Mouse (Mus musculus): Measurements from ENCODE around the gene Kirrel. TPM values are rescaled to one million over a fixed set of nuclear protein-coding genes. Genes with fewer than 3 reads are reported as not detected.

Gene Kirrel
- polyA plus RNA-seq, 1 experiment from 2014 or later: 6.5 TPM

GRCm38 (mm10) chr3:87089694-87090565 is 84.6 kb downstream of the Kirrel start:
- peak; percentile 91 for ATAC-seq (ENCODE audit: low FRiP score, low read depth)
- H3K36me3 ChIP-seq: peaks cover 1% of the 10 kb centered on the region; the same call in 1 of the 2 replicates
- no peaks in the 10 kb centered on the region for H3K27me3 ChIP-seq
- H3K4me2 ChIP-seq: no peak overlapping the region
- no peak overlapping the region for H3K4me3 ChIP-seq
- H3K4me1 ChIP-seq (replicated peaks): 0 out of 2 replicates have a peak, but pooled peaks cover 11% of the 10 kb centered on the region
- no peak overlapping the region for H3K27ac ChIP-seq (replicated peaks)
- no peak overlapping the region for H3K9ac ChIP-seq
- 79% methylated on average over 13 of the region's 13 CpGs for WGBS
- H3K9me3 ChIP-seq: no peaks in the 10 kb centered on the region

- no peak overlapping the region for H3K4me3 ChIP-seq
- ATAC-seq (ENCODE audit: low FRiP score, low read depth): no peak
- H3K36me3 ChIP-seq: peaks cover 23% of the 10 kb centered on the region
- WGBS: 41% methylated on average over 7 of the region's 7 CpGs
- no peaks in the 10 kb centered on the region for H3K9me3 ChIP-seq
- 0 out of 2 replicates have a peak, but pooled peaks cover 5% of the 10 kb centered on the region for H3K4me1 ChIP-seq (replicated peaks)
- H3K27ac ChIP-seq (replicated peaks): no peak overlapping the region
- no peak overlapping the region for H3K4me2 ChIP-seq
- H3K9ac ChIP-seq: no peak overlapping the region
- H3K27me3 ChIP-seq: no peaks in the 10 kb centered on the region
Observed at GRCm38 (mm10) chr3:87087146-87087545, 87.4 kb downstream of the Kirrel start.

GRCm38 (mm10) chr3:87082235-87082634 is 92.3 kb downstream of the Kirrel start:
- no peaks in the 10 kb centered on the region for H3K9me3 ChIP-seq
- H3K9ac ChIP-seq: no peak overlapping the region
- no peaks in the 10 kb centered on the region for H3K27me3 ChIP-seq
- WGBS: 73% methylated on average over 3 of the region's 3 CpGs
- H3K4me2 ChIP-seq: no peak overlapping the region
- ATAC-seq (ENCODE audit: low FRiP score, low read depth): no peak
- peaks cover 23% of the 10 kb centered on the region for H3K36me3 ChIP-seq
- 0 out of 2 replicates have a peak, but pooled peaks cover 4% of the 10 kb centered on the region for H3K4me1 ChIP-seq (replicated peaks)
- H3K27ac ChIP-seq (replicated peaks): no peak overlapping the region
- H3K4me3 ChIP-seq: no peak overlapping the region

- Histone ChIP-seq H3K27me3 (no peaks in the 10 kb centered on the region), H3K9ac (no peak overlapping the region), H3K4me3 (no peak overlapping the region), H3K36me3 (peaks cover 20% of the 10 kb centered on the region), H3K9me3 (no peaks in the 10 kb centered on the region), H3K27ac (replicated peaks) (no peak overlapping the region), H3K4me1 (replicated peaks) (no peaks in the 10 kb centered on the region), H3K4me2 (no peak overlapping the region)
- no peak for ATAC-seq (ENCODE audit: low FRiP score, low read depth)
- WGBS: 88% methylated on average over 4 of the region's 4 CpGs
Observed at GRCm38 (mm10) chr3:87079751-87080150, 94.8 kb downstream of the Kirrel start.

- H3K27ac ChIP-seq (replicated peaks): no peak overlapping the region
- ATAC-seq (ENCODE audit: low FRiP score, low read depth): no peak
- no peaks in the 10 kb centered on the region for H3K4me1 ChIP-seq (replicated peaks)
- H3K4me2 ChIP-seq: no peak overlapping the region
- no peak overlapping the region for H3K4me3 ChIP-seq
- H3K9me3 ChIP-seq: no peaks in the 10 kb centered on the region
- H3K27me3 ChIP-seq: no peaks in the 10 kb centered on the region
- WGBS: 92% methylated on average over 7 of the region's 7 CpGs
- peaks cover 15% of the 10 kb centered on the region; the same call in 1 of the 2 replicates for H3K36me3 ChIP-seq
- no peak overlapping the region for H3K9ac ChIP-seq
Observed at GRCm38 (mm10) chr3:87079301-87079700, 95.2 kb downstream of the Kirrel start.

- Histone ChIP-seq H3K4me2 (no peak overlapping the region), H3K4me3 (no peak overlapping the region), H3K9me3 (no peaks in the 10 kb centered on the region), H3K27me3 (no peaks in the 10 kb centered on the region), H3K9ac (no peak overlapping the region), H3K4me1 (replicated peaks) (peaks cover 5% of the 10 kb centered on the region; the same call in 1 of the 2 replicates), H3K36me3 (peaks cover 2% of the 10 kb centered on the region; the same call in 1 of the 2 replicates), H3K27ac (replicated peaks) (no peak overlapping the region)
- ATAC-seq (ENCODE audit: low FRiP score, low read depth): no peak
- WGBS: 75% methylated on average over 9 of the region's 9 CpGs
Observed at GRCm38 (mm10) chr3:87077681-87078080, 96.9 kb downstream of the Kirrel start.

GRCm38 (mm10) chr3:87076899-87077298 is 97.6 kb downstream of the Kirrel start:
- no peaks in the 10 kb centered on the region for H3K36me3 ChIP-seq
- no peak overlapping the region for H3K4me3 ChIP-seq
- 83% methylated on average over 5 of the region's 5 CpGs for WGBS
- no peak overlapping the region for H3K27ac ChIP-seq (replicated peaks)
- no peak overlapping the region for H3K9ac ChIP-seq
- no peaks in the 10 kb centered on the region for H3K27me3 ChIP-seq
- peaks cover 5% of the 10 kb centered on the region; the same call in 1 of the 2 replicates for H3K4me1 ChIP-seq (replicated peaks)
- H3K9me3 ChIP-seq: no peaks in the 10 kb centered on the region
- no peak for ATAC-seq (ENCODE audit: low FRiP score, low read depth)
- H3K4me2 ChIP-seq: no peak overlapping the region

- no peaks in the 10 kb centered on the region for H3K9me3 ChIP-seq
- H3K27ac ChIP-seq (replicated peaks): no peak overlapping the region
- no peak overlapping the region for H3K4me3 ChIP-seq
- no peaks in the 10 kb centered on the region for H3K27me3 ChIP-seq
- H3K36me3 ChIP-seq: no peaks in the 10 kb centered on the region
- ATAC-seq (ENCODE audit: low FRiP score, low read depth): no peak
- 81% methylated on average over 7 of the region's 7 CpGs for WGBS
- H3K4me1 ChIP-seq (replicated peaks): peaks cover 5% of the 10 kb centered on the region; the same call in 1 of the 2 replicates
- H3K9ac ChIP-seq: no peak overlapping the region
- H3K4me2 ChIP-seq: no peak overlapping the region
Observed at GRCm38 (mm10) chr3:87076161-87076560, 98.4 kb downstream of the Kirrel start.

- no peak for ATAC-seq (ENCODE audit: low FRiP score, low read depth)
- Histone ChIP-seq H3K4me1 (replicated peaks) (peaks cover 5% of the 10 kb centered on the region; the same call in 1 of the 2 replicates), H3K4me2 (no peak overlapping the region), H3K9me3 (no peaks in the 10 kb centered on the region), H3K9ac (no peak overlapping the region), H3K36me3 (no peaks in the 10 kb centered on the region), H3K27ac (replicated peaks) (0 out of 2 replicates have a peak overlapping the region, but pooled peaks have one; percentile 5), H3K27me3 (no peaks in the 10 kb centered on the region), H3K4me3 (no peak overlapping the region)
- 31% methylated on average over 13 of the region's 13 CpGs for WGBS
Observed at GRCm38 (mm10) chr3:87072612-87073515, 101.7 kb downstream of the Kirrel start.

GRCm38 (mm10) chr3:87072191-87072590 is 102.4 kb downstream of the Kirrel start:
- Histone ChIP-seq H3K27ac (replicated peaks) (no peak overlapping the region), H3K9ac (no peak overlapping the region), H3K4me1 (replicated peaks) (peaks cover 5% of the 10 kb centered on the region; the same call in 1 of the 2 replicates), H3K9me3 (no peaks in the 10 kb centered on the region), H3K36me3 (no peaks in the 10 kb centered on the region), H3K27me3 (no peaks in the 10 kb centered on the region), H3K4me2 (no peak overlapping the region), H3K4me3 (no peak overlapping the region)
- no peak for ATAC-seq (ENCODE audit: low FRiP score, low read depth)
- WGBS: 68% methylated on average over 3 of the region's 3 CpGs

- Histone ChIP-seq H3K36me3 (no peaks in the 10 kb centered on the region), H3K27ac (replicated peaks) (no peak overlapping the region), H3K4me2 (no peak overlapping the region), H3K9ac (no peak overlapping the region), H3K9me3 (no peaks in the 10 kb centered on the region), H3K4me1 (replicated peaks) (no peaks in the 10 kb centered on the region), H3K4me3 (no peak overlapping the region), H3K27me3 (no peaks in the 10 kb centered on the region)
- no peak for ATAC-seq (ENCODE audit: low FRiP score, low read depth)
- WGBS: 89% methylated on average over 8 of the region's 8 CpGs
Observed at GRCm38 (mm10) chr3:87067396-87067975, 107.1 kb downstream of the Kirrel start.
